Mouse (Mus musculus) hindbrain, embryonic 13.5 days (tissue): ENCODE measurements around the gene Fam19a1. TPM values are rescaled to one million over a fixed set of nuclear protein-coding genes. Genes with fewer than 3 reads are reported as not detected.

ENCODE experiments used
- ATAC-seq: fragments of 200-750 bp; cut with Nextera tagmentation; 2 replicates; pipeline ENCODE4 v1.8.0; 2017; ENCODE audit warnings: moderate TSS enrichment; ENCODE audit not compliant: low FRiP score
- H3K27ac ChIP-seq: fragments of 300-500 bp; sonication (generic); 2 replicates; pipeline ENCODE4 v1.5.1; 2015; ENCODE audit warnings: inconsistent platforms, mild to moderate bottlenecking, moderate library complexity
- H3K27me3 ChIP-seq: fragments of 300-500 bp; sonication (generic); 2 replicates; pipeline ENCODE4 v1.6.1; 2015; ENCODE audit warnings: mild to moderate bottlenecking, inconsistent platforms
- H3K36me3 ChIP-seq: fragments of 300-500 bp; sonication (generic); 2 replicates; pipeline ENCODE4 v1.6.1; 2015; ENCODE audit warnings: mild to moderate bottlenecking, inconsistent platforms
- H3K4me1 ChIP-seq: fragments of 300-500 bp; sonication (generic); replicated peaks from 2 replicates; pipeline ENCODE4 v1.6.1; 2015; ENCODE audit warnings: inconsistent platforms
- H3K4me2 ChIP-seq: fragments of 300-500 bp; sonication (generic); 2 replicates; pipeline ENCODE4 v1.6.1; 2015; ENCODE audit warnings: inconsistent platforms, mild to moderate bottlenecking, moderate library complexity
- H3K4me3 ChIP-seq: fragments of 300-500 bp; sonication (generic); 2 replicates; pipeline ENCODE4 v1.5.1; 2015; ENCODE audit warnings: mild to moderate bottlenecking, inconsistent platforms
- H3K9ac ChIP-seq: fragments of 300-500 bp; sonication (generic); 2 replicates; pipeline ENCODE4 v1.6.1; 2015; ENCODE audit warnings: mild to moderate bottlenecking, inconsistent platforms
- H3K9me3 ChIP-seq: fragments of 300-500 bp; sonication (generic); 2 replicates; pipeline ENCODE4 v1.6.1; 2016; ENCODE audit warnings: inconsistent platforms
- WGBS: fragments of 180-500 bp; shearing (Covaris S2); methylation state at CpG from one replicate; pipeline ENCODE4 v1.1.7; 2015; 5-methylcytosine and 5-hydroxymethylcytosine counted together
- polyA plus RNA-seq: library from polyadenylated mRNA; unstranded; fragments of >200 nt; fragmentation: Nextera tagmentation; extraction: Ambion mirVana; gene quantifications from 2 replicates; pipeline ENCODE4 v1.2.1, GENCODE M21; 2015

Gene Fam19a1
- 17.5 and 19.8 TPM in 2 replicates for polyA plus RNA-seq

DNA sequence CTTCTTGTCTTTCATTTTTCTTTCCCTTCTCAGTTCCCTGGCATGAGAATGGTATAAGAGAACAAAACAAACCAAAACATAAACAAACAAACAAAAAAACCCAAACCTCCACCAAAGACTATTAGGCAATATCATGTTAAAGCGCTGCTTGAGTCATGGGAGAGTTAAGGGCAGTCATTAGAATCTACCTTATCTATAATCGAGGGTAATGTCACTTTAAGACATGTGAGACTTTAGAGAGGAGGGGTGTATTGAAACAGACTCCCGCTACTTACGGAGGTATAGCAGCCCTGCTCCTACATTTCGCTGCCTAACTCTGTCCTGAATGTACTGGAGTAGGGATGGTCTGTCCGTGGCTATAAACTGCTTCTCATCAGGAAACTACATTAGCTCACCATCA lies at the start of gene Fam19a1:
Gene Fam19a1, plus strand, starts transcription at position 301 of the 400 bp plus-strand sequence.
- H3K4me3 ChIP-seq = peak within 1 kb of the TSS; percentile 61
- H3K4me1 ChIP-seq = peaks cover 35% of the 10 kb centered on the region
- 40% methylated on average over 6 of the region's 6 CpGs for WGBS
- no peaks in the 10 kb centered on the region for H3K27me3 ChIP-seq
- H3K36me3 ChIP-seq = no peaks in the 10 kb centered on the region
- peak within 1 kb of the TSS; percentile 56 for H3K9ac ChIP-seq
- no peak within 1 kb of the TSS for H3K27ac ChIP-seq
- H3K4me2 ChIP-seq = peak within 1 kb of the TSS; percentile 95
- ATAC-seq = no peak
- no peaks in the 10 kb centered on the region for H3K9me3 ChIP-seq

DNA sequence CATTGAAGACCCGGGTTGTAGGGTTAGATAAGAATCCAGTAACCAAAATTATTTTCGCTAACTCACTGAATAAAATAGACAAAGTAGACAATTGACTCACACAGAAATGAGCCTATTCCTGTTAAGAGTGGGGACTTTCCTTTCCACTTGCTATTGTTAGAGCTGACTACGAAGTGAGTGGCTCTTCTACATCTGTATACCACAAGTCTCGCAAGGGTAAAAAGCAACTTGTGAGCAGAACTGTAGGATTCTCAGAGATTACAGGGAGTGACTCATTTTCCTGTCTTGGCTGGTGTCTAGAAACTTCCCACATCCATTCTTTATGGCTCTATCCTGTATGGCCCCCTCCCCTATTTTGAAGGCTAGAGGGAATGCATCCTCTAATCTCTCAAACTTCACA lies 41.9 kb upstream of the Fam19a1 start:
- no peak for ATAC-seq
- Histone ChIP-seq H3K4me3 (no peak overlapping the region), H3K4me2 (no peak overlapping the region), H3K27ac (no peak overlapping the region), H3K9me3 (no peaks in the 10 kb centered on the region), H3K36me3 (no peaks in the 10 kb centered on the region), H3K4me1 (no peaks in the 10 kb centered on the region), H3K27me3 (no peaks in the 10 kb centered on the region), H3K9ac (no peak overlapping the region)
- 87% methylated on average over 4 of the region's 4 CpGs for WGBS

DNA sequence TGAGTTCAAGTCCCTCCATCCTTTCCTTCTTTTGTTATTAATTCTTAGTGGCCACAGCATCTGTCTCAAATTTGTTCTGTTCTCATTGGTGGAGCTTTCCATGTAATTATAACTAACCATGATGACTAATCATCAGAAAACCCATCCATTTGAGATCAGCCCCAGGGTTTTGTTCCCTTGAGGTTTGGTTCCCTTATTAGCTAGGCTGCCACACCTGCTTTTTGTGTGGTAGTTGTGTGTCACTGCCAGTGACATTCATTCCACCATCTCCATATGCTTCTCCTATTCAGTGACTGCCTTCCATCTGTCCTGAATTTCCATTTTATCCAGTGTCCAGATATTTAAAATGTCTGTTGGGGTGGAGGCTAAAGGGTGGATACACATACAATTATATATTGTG lies 41.4 kb upstream of the Fam19a1 start:
- H3K27ac ChIP-seq = no peak overlapping the region
- no peak overlapping the region for H3K4me2 ChIP-seq
- H3K27me3 ChIP-seq = no peaks in the 10 kb centered on the region
- no peaks in the 10 kb centered on the region for H3K36me3 ChIP-seq
- no peaks in the 10 kb centered on the region for H3K9me3 ChIP-seq
- ATAC-seq = no peak
- H3K4me3 ChIP-seq = no peak overlapping the region
- H3K4me1 ChIP-seq = no peaks in the 10 kb centered on the region
- no peak overlapping the region for H3K9ac ChIP-seq

DNA sequence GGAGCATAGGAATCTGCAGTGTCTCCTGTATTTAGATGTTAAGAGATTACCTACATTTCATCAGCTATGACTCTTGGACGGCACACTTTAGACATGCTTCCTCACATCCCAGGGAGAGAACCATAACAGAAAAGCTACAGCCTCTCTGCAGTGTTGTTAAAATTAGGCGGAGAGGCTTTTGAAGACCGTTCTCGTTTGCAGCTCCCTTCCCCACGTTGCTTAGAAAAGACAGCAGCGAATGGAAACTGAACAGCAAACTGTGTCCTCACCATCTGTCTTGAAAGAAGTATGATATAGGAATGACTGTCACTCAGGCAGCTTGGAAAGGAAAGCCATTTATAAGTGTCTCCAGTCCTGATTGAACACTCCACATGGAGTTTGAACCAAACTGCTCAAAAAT lies 23.0 kb upstream of the Fam19a1 start:
- no peak overlapping the region for H3K4me3 ChIP-seq
- no peaks in the 10 kb centered on the region for H3K4me1 ChIP-seq
- 90% methylated on average over 6 of the region's 6 CpGs for WGBS
- H3K36me3 ChIP-seq = no peaks in the 10 kb centered on the region
- no peak overlapping the region for H3K9ac ChIP-seq
- no peaks in the 10 kb centered on the region for H3K9me3 ChIP-seq
- no peak for ATAC-seq
- no peak overlapping the region for H3K4me2 ChIP-seq
- no peak overlapping the region for H3K27ac ChIP-seq
- H3K27me3 ChIP-seq = no peaks in the 10 kb centered on the region

DNA sequence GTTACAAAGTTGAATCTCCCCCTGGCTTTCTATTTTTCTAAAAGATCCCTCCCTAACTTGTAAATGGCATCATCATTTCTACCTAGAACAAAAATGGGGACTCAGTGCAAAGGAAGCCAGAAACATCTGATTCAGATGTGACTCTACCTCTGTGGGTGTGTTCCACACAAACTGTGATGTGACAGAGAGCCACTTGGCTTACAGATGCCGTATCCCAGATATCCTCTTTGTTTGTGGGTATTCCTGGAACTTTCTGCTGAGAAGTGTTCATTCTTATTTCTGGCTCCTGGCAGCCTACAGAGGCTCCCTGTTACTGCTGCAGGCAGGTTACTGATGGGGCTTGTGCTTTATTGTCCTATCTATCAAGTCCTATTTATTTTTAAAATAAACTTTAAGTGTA lies 19.2 kb upstream of the Fam19a1 start:
- Histone ChIP-seq H3K36me3 (no peaks in the 10 kb centered on the region), H3K4me3 (no peak overlapping the region), H3K9me3 (no peaks in the 10 kb centered on the region), H3K27ac (no peak overlapping the region), H3K4me2 (no peak overlapping the region), H3K27me3 (no peaks in the 10 kb centered on the region), H3K4me1 (no peaks in the 10 kb centered on the region), H3K9ac (no peak overlapping the region)
- ATAC-seq = no peak
- 100% methylated on average over 1 of the region's 1 CpGs for WGBS

DNA sequence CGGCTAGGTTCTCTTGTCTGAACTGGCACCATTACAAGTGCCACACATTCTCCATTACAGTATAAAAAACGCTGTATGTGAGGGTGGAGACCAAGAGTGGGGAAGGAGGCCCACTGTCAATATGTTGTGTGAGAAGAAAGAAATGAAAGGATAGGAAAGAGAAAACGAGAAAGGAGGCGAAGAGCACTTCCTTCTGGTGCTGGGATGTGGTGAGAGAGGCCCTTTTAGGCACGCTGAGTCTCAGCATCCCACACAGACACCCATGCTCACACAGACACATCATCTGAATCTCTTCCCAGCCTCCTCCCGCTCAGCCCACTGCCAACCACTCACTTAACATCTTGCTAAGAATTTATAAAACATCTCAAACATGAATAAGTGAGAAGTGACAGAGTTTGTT lies 14.7 kb upstream of the Fam19a1 start:
- WGBS = 87% methylated on average over 6 of the region's 6 CpGs
- Histone ChIP-seq H3K9ac (no peak overlapping the region), H3K4me3 (no peak overlapping the region), H3K9me3 (no peaks in the 10 kb centered on the region), H3K27me3 (no peaks in the 10 kb centered on the region), H3K4me1 (no peaks in the 10 kb centered on the region), H3K36me3 (no peaks in the 10 kb centered on the region), H3K4me2 (no peak overlapping the region), H3K27ac (no peak overlapping the region)
- ATAC-seq = no peak

DNA sequence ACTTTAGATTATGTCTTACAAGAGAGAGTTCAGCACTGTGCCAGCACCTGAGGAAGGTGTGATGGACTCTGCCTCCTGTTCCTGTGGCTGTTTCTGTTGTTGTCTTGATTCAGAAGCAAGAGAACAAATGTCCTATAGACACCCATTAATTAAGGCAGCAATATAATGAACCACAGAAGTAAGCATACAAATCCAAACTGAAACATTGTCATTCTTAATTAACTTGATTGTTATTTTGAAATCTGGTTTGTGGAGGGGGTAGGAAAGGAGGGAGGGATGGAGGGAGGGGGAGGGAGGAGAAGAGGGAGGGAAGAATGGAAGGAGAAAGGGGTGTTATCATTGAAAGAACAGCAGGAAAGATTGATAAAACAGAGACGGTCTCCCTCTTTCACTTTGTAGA lies 1.3 kb upstream of the Fam19a1 start:
- no peaks in the 10 kb centered on the region for H3K27me3 ChIP-seq
- no peak overlapping the region for H3K9ac ChIP-seq
- no peak for ATAC-seq
- no peaks in the 10 kb centered on the region for H3K36me3 ChIP-seq
- WGBS = 61% methylated on average over 1 of the region's 1 CpGs
- no peaks in the 10 kb centered on the region for H3K9me3 ChIP-seq
- no peak overlapping the region for H3K4me2 ChIP-seq
- H3K4me3 ChIP-seq = no peak overlapping the region
- no peak overlapping the region for H3K27ac ChIP-seq
- peaks cover 26% of the 10 kb centered on the region for H3K4me1 ChIP-seq

DNA sequence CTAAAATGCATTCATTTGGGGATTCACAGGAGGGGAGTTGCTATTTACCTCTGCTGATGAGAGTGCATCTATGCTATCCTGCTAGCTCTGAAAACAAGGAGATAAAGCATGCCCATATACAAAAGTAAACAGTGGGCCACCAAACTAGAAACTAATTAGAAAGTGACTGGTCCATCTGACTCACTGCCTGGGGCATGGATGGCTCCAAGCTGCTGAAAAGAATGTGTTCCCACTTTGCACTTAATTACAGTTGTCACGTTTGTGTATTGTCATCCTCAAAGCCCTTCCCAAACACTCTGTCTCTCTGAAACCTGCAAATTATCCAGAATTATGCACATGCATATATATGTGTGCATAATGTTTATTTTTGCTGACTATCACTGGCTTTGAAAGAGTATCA lies 1.2 kb downstream of the Fam19a1 start:
- WGBS = 3% methylated on average over 1 of the region's 1 CpGs
- Histone ChIP-seq H3K4me1 (peaks cover 40% of the 10 kb centered on the region), H3K9ac (peak overlapping the region; percentile 46; the same call in 1 of the 2 replicates)

DNA sequence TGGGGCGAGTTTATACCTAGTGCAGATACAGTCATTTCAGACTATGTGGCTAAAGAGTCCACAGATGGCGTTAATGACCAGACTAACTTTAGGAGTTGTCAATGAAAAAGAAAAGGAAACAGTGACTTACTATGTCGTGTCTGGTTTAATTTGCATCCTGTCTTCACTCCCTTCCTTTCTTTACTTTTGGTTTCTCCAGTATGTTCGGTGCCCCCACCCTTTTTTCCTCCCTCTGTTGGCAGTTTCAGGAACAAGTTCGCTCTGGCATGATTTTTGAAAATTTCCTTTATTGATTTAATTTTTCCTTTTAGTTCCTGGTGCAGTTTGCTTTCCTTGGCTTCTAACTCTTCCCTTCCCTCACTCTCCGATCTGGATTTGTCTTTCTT lies 3.2 kb downstream of the Fam19a1 start:
- no peaks in the 10 kb centered on the region for H3K36me3 ChIP-seq
- 12% methylated on average over 6 of the region's 6 CpGs for WGBS
- ATAC-seq = no peak
- H3K9me3 ChIP-seq = no peaks in the 10 kb centered on the region
- H3K4me2 ChIP-seq = peak overlapping the region; percentile 95
- peak overlapping the region; percentile 61 for H3K4me3 ChIP-seq
- no peaks in the 10 kb centered on the region for H3K27me3 ChIP-seq
- H3K4me1 ChIP-seq = peaks cover 45% of the 10 kb centered on the region
- peak overlapping the region; percentile 72; the same call in 1 of the 2 replicates for H3K27ac ChIP-seq
- H3K9ac ChIP-seq = peak overlapping the region; percentile 82

More for the DNA sequence above, 1.2 kb downstream of the Fam19a1 start:
- no peaks in the 10 kb centered on the region for H3K27me3 ChIP-seq
- peak overlapping the region; percentile 40; the same call in 1 of the 2 replicates for H3K27ac ChIP-seq
- H3K36me3 ChIP-seq = no peaks in the 10 kb centered on the region
- peak overlapping the region; percentile 95 for H3K4me2 ChIP-seq
- no peak for ATAC-seq
- peak overlapping the region; percentile 61 for H3K4me3 ChIP-seq
- H3K9me3 ChIP-seq = no peaks in the 10 kb centered on the region

DNA sequence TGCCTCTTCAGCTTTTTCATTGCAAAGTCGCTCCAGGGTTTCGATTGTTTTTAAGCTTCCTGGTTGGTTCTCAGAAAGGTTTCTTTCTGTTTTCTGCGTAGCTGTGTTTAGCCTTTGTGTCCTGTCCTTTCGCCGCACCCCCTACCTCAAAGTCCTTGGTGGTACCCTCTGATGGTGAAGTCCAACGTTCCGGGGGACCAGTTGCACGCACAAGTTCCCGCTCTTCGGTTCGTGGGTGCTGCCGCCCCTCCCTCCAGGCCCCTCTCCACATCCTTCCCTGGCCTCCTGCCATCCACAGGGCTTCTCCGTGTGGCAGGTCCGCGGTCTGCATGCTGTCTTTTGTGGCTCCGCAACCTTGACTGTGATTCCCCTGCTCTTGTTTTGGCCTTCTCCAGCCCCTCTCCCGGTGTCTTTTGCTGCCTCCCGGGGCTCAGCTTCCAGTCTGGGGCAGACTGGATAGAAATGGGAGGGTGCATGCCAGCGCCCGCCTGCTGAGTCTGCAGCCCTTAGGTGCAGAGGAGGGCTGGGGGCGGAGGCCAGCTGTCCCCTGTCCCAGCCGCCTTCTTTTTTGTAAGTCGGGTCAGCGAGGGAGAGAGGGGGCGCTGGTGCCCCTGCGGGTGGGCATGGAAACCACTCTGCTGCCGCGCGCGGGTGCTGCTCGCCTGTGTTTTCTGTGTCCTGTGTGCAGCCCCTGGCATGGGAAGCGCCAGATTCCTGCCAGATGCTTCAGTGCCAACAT lies 3.7 kb downstream of the Fam19a1 start:
- H3K36me3 ChIP-seq = no peaks in the 10 kb centered on the region
- WGBS = under 1% methylated on average over 32 of the region's 32 CpGs
- H3K27me3 ChIP-seq = no peaks in the 10 kb centered on the region
- peak; percentile 75 for ATAC-seq
- no peaks in the 10 kb centered on the region for H3K9me3 ChIP-seq
- peak overlapping the region; percentile 95 for H3K4me2 ChIP-seq
- H3K4me3 ChIP-seq = peak overlapping the region; percentile 61
- peak overlapping the region; percentile 72 for H3K27ac ChIP-seq
- H3K4me1 ChIP-seq = peaks cover 45% of the 10 kb centered on the region
- H3K9ac ChIP-seq = peak overlapping the region; percentile 82

DNA sequence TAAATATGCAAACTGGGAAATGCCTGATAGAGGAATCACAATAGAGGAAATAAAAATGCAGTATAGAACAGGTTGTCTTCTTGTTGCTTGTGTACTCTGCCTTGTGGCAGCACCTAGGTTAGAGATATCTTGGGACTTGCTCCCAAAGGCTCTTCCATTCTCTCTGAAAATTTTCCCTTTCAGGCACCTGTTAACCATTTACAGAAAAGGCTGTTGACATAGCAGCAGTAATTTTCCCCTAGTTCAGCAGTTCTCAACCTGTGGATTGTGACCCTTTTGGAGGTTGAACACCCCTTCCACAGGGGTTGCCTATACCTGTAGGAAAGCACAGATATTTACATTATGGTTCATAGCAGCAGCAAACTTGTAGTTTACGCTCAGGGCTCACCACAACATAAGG lies 30.4 kb downstream of the Fam19a1 start:
- Histone ChIP-seq H3K27me3 (no peaks in the 10 kb centered on the region), H3K9me3 (no peaks in the 10 kb centered on the region), H3K4me3 (no peak overlapping the region), H3K36me3 (no peaks in the 10 kb centered on the region), H3K4me1 (no peaks in the 10 kb centered on the region), H3K9ac (no peak overlapping the region), H3K27ac (no peak overlapping the region), H3K4me2 (no peak overlapping the region)
- 89% methylated on average over 1 of the region's 1 CpGs for WGBS
- no peak for ATAC-seq

DNA sequence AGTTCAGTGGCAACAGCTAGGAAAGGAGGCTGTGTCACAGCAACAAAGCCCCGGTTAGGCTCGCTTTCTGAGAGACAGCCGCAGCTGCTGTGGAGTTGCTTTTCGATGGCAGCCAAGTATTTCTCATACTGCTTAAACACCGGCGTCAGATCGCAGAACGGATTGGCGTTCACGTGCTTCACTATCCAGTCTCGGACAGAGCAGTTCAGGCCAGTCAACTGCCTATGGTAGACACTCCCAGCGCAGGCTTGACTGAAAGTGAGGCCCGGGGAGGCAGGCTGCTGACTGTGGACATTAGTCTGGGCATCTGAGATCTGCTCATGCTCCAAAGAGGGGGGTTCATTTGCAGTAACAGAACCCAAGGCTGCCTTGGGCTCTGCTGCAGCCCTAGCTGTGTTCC lies 52.4 kb downstream of the Fam19a1 start:
- ATAC-seq = no peak
- Histone ChIP-seq H3K27ac (no peak overlapping the region), H3K9me3 (no peaks in the 10 kb centered on the region), H3K27me3 (no peaks in the 10 kb centered on the region), H3K36me3 (no peaks in the 10 kb centered on the region), H3K4me2 (no peak overlapping the region), H3K4me3 (no peak overlapping the region), H3K9ac (no peak overlapping the region), H3K4me1 (no peaks in the 10 kb centered on the region)
- WGBS = 91% methylated on average over 13 of the region's 13 CpGs

DNA sequence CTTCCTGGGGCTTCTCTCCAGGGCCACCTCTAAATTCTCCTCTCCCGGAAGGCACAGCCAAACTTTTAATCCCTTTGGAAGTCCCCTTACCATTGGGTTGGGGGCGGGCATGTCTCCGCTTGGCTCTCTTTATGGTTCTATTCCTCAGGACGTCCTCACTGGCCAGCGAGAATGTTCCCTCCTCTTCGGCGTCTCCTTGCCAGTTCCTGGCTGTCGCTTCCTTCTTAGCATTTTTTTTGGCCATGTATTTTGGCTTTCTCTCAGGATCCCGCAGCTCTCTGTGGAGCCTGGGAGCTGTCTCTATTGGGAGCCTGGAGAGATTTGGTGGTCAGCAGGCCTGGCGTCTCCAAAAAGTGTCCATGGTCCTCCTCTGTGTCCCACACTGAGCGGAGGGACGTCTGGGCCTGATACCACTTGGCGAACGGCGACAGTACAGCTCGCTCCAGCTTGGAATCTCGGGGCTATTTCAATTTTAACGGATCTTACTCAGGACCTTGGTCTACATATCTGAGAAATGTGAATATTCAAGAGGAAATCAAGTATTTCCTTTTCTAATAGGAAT lies 52.9 kb downstream of the Fam19a1 start, which contains the start of gene 1700123L14Rik:
Gene 1700123L14Rik, minus strand, starts transcription at position 426 of the 562 bp plus-strand sequence.
- no peak within 1 kb of the TSS for H3K4me3 ChIP-seq
- ATAC-seq = no peak
- H3K9me3 ChIP-seq = no peaks in the 10 kb centered on the region
- H3K4me2 ChIP-seq = no peak within 1 kb of the TSS
- H3K4me1 ChIP-seq = no peaks in the 10 kb centered on the region
- no peak within 1 kb of the TSS for H3K9ac ChIP-seq
- no peaks in the 10 kb centered on the region for H3K36me3 ChIP-seq
- no peak within 1 kb of the TSS for H3K27ac ChIP-seq
- H3K27me3 ChIP-seq = no peaks in the 10 kb centered on the region
- 88% methylated on average over 18 of the region's 18 CpGs for WGBS
